Mouse (Mus musculus): ENCODE results near the gene Smc1b.
A peak's percentile ranks its signal among the peaks of the same experiment; 100 is the strongest.
"Not testable (repeated sequence)": the region's sequence is repeated elsewhere in the genome, so short reads cannot be mapped to it uniquely, and the experiment has no call there.

Gene Smc1b

DNA sequence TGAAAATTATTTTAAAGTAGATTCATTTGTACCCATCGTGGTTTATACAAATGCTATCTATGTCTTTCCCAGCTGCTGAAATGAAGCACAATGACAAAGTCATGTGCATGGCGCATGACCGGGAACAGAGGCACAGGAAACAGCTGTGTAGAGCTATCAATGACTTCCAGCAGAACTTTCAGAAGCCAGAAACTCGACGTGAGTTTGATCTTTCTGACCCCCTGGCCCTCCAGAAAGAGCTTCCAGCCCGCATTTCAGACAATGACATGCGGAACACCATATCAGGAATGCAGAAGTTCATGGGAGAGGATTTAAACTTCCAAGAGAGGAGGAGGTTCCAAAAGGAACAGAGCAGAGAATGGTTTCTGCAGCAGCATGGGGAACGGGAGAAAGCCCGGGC is 3.4 kb upstream of the Smc1b start:
- no peak for DNase-seq (ENCODE audit: low spot score in 2 of 2)

DNA sequence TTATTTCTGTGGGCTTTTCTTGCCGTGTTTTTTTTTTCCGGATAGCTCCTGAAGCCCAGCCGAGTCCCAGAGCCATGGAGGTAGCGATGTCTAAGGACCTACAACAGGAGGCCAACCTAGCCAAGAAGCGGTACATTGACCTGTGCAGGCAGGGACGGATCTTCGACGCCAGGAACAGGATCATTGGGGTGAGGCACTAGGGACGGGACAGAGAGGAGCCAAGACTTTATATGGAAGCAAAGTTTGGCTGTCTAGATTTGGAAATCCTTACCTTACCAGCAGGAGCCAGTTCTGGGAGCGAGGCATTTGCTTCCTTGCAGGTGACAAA is 393 bp upstream of the Smc1b start:
- DNase-seq (ENCODE audit: low spot score in 2 of 2), result no peak

GRCm38 (mm10) chr15:85085641-85086040 is 46.1 kb downstream of the Smc1b start:
- DNase-seq (ENCODE audit: low spot score in 2 of 2), result no peak

DNA sequence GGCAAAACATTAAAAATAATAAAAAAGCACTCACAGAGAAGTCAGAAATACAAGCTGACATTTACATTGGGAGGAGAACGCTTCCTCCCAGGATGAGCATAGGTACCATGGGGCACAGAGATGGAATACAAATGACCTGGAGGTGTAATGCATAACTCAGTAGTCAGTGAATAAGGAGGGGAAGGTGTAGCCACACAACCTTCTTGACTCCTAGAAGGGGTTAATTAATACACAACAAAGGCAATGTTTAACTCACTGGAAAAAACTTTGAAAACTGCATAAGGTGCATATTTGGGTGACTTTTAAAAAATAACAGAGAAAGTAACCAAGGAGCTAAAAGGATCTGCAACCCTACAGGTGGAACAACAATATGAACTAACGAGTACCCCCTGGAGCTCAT is 59.1 kb downstream of the Smc1b start:
- DNase-seq (ENCODE audit: low spot score in 2 of 2), result no peak

DNA sequence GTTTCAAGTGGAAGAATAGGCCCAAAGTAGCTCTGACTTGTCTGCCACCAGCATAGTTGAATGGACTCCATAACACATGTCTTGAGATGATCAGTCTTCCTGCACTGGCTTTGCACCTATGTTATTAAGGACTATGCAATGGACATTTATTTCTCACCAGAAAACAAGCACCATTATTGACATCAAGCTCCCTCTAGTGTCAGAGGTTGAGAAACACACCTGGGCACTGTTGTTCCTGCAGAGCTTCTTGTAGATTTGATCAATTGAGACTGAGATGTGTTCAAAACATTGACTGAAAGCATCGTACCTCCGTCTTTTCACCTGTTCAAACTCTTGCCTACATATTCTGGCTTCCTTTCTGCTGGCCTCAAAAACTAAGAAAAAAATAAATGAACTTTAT is 61.2 kb downstream of the Smc1b start:
- peak in 1 of 2 experiments; percentile 33 for DNase-seq (ENCODE audit: low spot score in 2 of 2)

GRCm38 (mm10) chr15:85063421-85063820 is 68.3 kb downstream of the Smc1b start:
- DNase-seq (ENCODE audit: low spot score in 2 of 2), result no peak

GRCm38 (mm10) chr15:85055186-85055585 is 76.6 kb downstream of the Smc1b start:
- no peak for DNase-seq (ENCODE audit: low spot score in 2 of 2)

DNA sequence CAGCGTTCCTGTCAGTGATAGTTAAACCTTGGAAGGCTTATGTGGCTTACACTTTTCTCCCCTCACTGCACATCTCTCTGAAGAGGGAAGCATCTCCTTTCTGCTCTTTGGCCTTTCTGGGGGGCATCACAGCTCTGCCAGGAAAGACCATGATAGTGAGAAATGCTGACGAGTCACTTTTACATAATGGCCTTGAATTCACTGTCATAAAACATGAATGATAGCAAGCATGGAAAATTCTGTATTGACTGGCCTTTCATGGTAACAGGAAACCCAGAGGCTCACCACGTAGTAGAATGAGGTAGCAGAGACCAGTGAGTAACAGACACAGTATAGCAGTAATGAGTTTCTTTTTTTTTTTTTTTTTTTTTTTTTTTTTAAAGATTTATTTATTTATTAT is 77.7 kb downstream of the Smc1b start:
- DNase-seq (ENCODE audit: low spot score in 2 of 2), result no peak

- DNase-seq (ENCODE audit: low spot score in 2 of 2), result no peak
These were observed 82.0 kb downstream of the Smc1b start for GRCm38 (mm10) chr15:85049758-85050157.

GRCm38 (mm10) chr15:85047865-85048264 is 83.9 kb downstream of the Smc1b start:
- no peak for DNase-seq (ENCODE audit: low spot score in 2 of 2)

DNA sequence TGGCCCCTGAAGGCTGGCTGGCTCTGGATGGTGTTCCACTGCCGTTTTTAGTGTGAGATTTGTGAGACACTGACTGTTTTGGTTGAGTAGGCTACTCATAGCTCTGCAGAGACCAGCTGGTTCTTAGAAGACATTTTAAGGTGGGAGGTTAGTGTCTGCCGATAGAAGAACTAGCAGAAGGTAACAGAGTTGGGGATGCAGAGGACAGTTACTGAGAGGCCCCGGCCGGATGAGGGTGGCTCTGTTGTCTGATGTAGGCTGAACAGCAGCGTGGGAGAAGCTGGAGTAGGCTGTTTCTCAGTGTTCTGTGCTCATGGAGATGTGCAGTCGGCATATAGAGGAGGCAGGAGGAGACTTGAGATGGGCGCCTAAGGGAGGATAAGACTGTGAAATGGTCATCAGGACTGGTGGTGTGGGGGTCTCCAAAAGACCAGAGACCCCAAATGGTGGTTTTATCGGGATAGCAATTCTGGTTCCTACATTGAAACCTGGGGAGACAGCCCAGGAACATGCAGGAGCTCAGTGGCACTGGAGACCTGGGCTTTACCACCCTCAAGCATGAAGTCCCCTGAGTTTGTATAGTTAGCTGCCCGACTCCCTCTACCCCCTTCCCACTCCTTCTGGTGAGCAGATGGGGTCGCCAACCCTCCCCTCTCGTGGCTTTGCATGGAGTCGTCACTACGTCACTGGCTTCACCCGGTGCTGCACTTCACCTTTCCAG is 85.4 kb downstream of the Smc1b start:
- no peak for DNase-seq (ENCODE audit: low spot score in 2 of 2)

GRCm38 (mm10) chr15:85043761-85044160 is 88.0 kb downstream of the Smc1b start:
- DNase-seq (ENCODE audit: low spot score in 2 of 2), result no peak

DNA sequence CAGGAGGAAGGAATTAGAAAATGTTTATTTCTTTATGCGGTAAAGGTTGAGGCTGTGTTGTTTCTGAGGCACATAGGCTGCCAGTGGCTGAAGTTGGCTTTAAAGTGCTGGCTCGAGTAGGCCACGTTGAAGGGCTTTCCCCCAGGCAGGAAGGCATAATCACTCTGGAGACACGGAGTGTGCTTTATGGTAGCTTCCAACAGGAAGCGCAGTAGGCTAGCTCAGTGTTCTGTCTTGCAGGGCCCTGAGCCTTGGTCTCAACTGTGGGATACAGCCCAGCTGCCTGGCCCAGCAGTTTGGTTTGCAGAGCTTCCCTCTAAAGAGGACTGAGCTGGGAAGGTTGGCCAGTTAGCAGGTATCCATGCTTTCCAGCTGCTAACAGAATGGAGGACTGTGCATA is 88.6 kb downstream of the Smc1b start:
- no peak for DNase-seq (ENCODE audit: low spot score in 2 of 2)

GRCm38 (mm10) chr15:85042361-85042954 is 89.3 kb downstream of the Smc1b start:
- peak; percentile 64 to 76 for DNase-seq (ENCODE audit: low spot score in 2 of 2)

DNA sequence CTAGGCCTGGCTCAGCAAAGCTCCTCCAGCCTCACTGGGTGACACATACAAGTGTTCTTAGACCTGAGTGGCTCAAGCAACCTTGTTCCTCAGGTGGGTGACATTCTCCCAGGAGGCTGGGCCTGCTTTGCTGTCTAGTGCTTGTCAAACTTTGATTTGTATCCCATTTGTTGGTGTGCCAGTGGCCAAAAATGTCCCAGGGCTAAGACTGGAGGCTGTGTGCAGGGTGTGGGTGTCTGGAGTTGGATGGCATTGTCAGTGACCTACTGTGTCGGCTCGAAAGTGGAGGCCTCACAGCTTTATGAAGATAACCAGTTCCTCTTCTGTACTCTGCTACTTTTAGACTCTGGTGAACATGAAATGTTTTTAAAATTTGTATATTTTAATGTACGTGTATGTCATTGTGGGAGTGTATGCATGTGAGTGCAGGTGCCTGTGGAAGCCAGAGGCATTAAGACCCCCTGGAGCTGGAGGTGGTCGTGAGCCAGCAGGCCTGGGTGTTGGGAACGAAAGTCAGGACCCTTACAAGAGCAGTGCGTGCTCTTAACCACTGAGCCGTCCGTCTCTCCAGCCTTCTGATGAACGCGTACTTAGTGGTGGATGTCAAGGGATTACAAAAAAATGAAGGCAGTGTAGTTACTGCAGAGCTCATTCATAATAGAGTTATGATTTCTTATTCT is 90.1 kb downstream of the Smc1b start:
- no peak for DNase-seq (ENCODE audit: low spot score in 2 of 2)

DNA sequence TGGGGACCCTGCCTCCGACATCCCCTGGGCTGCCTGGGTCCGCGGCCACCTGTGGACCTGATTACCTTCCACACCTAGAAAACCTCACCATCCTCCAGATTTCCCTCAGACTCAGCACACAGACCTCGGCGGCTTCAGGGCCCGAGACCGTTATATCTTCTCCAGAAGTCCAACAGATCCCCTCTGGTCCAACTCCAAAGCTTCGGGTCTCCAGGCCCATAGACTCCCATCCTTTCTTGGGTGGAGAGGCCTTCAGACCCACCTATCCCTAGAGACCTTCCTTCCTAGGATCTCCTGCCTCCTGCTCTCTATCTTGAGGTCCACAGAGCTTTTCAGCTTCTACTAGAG is 94.4 kb downstream of the Smc1b start:
- no peak for DNase-seq (ENCODE audit: low spot score in 2 of 2)

DNA sequence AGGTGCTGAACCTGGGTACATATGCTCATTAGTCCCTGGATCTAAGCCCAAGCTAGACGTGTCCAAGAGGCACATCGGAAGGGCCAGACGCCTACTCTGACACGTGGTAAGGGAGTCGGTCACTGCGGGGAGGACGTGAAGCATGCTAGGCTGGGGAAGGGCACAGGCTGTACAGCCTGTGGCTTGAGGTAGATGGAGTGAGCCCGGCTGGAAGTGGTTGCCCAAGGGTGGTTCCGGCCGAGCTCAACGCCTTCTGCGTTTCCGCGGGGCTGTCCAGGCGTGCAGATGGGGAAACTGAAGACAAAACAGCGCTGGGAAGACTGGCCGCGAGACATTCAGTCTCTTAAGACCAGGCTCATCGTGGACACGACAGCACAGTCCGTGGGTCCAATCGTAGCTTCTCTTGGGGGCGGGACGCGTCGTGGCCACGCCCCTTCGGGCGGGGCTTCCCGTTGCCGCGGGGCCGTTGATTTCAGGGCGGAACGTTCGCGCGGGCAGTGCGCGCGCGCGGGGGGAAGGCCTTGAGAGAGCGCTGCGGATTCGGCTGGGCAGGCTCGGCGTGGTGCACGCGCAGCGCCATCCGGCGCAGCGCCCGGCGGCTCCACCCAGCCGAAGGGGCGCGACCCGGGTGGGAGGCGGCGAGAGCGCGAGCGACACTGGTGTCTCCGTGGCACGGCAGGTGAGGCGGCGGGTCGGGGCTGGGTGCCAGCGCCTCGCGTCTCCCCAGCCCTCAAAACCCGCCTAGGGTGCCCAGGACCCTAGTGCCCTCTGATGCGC is 95.0 kb downstream of the Smc1b start:
- peak; percentile 97 to 99 for DNase-seq (ENCODE audit: low spot score in 2 of 2)

DNA sequence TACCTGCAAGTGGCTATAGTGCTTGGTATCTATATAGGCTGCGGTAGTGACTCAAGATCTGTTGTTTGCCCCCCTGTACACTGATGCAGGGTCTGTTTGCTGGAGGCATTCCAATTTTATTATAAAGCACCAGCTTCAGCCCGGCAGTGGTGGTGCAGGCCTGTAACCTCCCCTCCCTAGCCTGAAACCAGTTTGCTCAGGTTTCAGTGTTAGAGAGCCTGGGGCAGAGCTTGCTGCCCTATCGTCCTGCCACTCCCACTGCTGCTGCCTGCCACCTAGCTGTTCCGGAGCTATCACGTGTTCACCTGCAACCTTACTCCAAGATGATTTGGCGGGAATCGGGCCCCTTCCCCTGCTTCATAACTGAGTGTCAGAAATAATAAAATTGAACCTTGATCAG is 97.8 kb downstream of the Smc1b start:
- not testable (repeated sequence) for DNase-seq (ENCODE audit: low spot score in 2 of 2)

- DNase-seq (ENCODE audit: low spot score in 2 of 2), result no peak
These were observed 99.9 kb downstream of the Smc1b start for GRCm38 (mm10) chr15:85031866-85032265.

- DNase-seq (ENCODE audit: low spot score in 2 of 2), result not testable (repeated sequence)
These were observed 101.1 kb downstream of the Smc1b start for GRCm38 (mm10) chr15:85030643-85031042.

DNA sequence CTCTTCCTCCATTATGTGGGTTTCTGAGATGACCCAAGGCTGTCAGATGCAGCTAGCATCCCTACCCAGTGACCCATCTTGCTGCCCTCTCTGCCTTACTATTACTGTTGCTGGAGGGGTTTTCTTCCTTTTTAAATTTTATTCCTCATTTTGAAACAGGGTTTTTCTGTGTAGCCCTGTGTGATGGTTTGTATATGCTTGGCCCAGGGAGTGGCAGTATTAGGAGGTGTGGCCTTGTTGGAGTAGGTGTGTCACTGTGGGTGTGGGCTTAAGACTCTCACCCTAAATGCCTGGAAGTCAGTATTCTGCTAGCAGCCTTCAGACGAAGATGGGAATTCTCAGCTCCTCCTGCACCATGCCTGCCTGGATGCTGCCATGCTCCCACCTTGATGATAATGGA is 103.1 kb downstream of the Smc1b start, which contains the start of gene Fam118a:
Gene Fam118a, plus strand, starts transcription at position 301 of the 400 bp plus-strand sequence.
- DNase-seq (ENCODE audit: low spot score in 2 of 2), result not testable (repeated sequence)

DNA sequence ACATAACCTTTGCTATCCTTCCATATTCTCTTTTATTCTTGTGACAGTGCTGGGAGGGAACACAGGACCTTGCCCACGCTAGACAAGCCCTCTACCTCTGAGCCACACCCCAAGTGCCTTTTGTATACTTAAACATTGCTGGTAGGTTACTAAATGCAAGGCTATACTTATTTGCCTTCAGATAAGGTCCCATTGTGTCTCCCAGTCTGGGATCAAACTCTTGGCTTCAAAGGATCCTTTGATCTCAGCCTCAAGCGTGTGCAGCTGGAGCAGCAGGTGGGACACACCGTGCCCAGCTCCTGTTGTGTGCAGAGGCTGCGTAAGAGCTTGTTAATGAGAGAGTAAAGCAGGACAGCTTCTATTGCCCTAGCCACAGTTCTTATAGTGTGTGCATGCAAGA is 104.0 kb downstream of the Smc1b start:
- no peak for DNase-seq (ENCODE audit: low spot score in 2 of 2)
